Mouse (Mus musculus) ES-E14 (cell line): Measurements from ENCODE around the gene Mansc1.

Source experiments
- HCFC1 ChIP-seq: IDR thresholded peaks from 2 replicates; pipeline ENCODE4 v1.6.1; 2012; ENCODE audit warnings: low read length, inconsistent platforms, borderline replicate concordance; ENCODE audit not compliant: insufficient read depth
- MAFK ChIP-seq: IDR thresholded peaks from 2 replicates; pipeline ENCODE4 v1.6.1; 2014; ENCODE audit warnings: mild to moderate bottlenecking, low read depth, low read length, inconsistent platforms; ENCODE audit not compliant: insufficient read depth
- ZNF384 ChIP-seq: IDR thresholded peaks from 2 replicates; pipeline ENCODE4 v1.6.1; 2012; ENCODE audit warnings: low read depth, low read length, inconsistent platforms

- TF ChIP-seq ZNF384 (no peak), MAFK (no peak), HCFC1 (no peak)
Observed at GRCm38 (mm10) chr6:134633553-134633952, 1.3 kb upstream of the Mansc1 start.
